Mouse (Mus musculus) CH12F3 (cell line): Measurements from ENCODE around the gene Zbtb16.

Experiments used
- in situ Hi-C: fragments of 300-500 bp; cut with MboI; formaldehyde crosslinking; loops from 2 replicates; pipeline ENCODE4 v1.14.3; 2020; ENCODE audit warnings: low sequenced_read_pairs

The Zbtb16 gene

GRCm38 (mm10) chr9:48712985-48713765 lies 122.8 kb downstream of the Zbtb16 start:
- in situ Hi-C loops, result no loop called here

- in situ Hi-C loops, result no loop called here
Observed at GRCm38 (mm10) chr9:48711826-48712225, 124.2 kb downstream of the Zbtb16 start.

- in situ Hi-C loops, result no loop called here
Observed at GRCm38 (mm10) chr9:48711296-48711781, 124.7 kb downstream of the Zbtb16 start.

GRCm38 (mm10) chr9:48710355-48711295 lies 125.4 kb downstream of the Zbtb16 start:
- in situ Hi-C loops, result no loop called here

- in situ Hi-C loops, result no loop called here
Observed at GRCm38 (mm10) chr9:48707824-48708229, 128.2 kb downstream of the Zbtb16 start.

GRCm38 (mm10) chr9:48707134-48707823 lies 128.7 kb downstream of the Zbtb16 start:
- in situ Hi-C loops, result no loop called here

GRCm38 (mm10) chr9:48701296-48701695 lies 134.7 kb downstream of the Zbtb16 start:
- in situ Hi-C loops, result no loop called here

- in situ Hi-C loops, result no loop called here
Observed at GRCm38 (mm10) chr9:48700871-48701270, 135.2 kb downstream of the Zbtb16 start.

- in situ Hi-C loops, result no loop called here
Observed at GRCm38 (mm10) chr9:48697470-48697815, 138.6 kb downstream of the Zbtb16 start.

GRCm38 (mm10) chr9:48696731-48697469 lies 139.1 kb downstream of the Zbtb16 start:
- in situ Hi-C loops, result no loop called here

GRCm38 (mm10) chr9:48696330-48696729 lies 139.7 kb downstream of the Zbtb16 start:
- in situ Hi-C loops, result no loop called here

GRCm38 (mm10) chr9:48695796-48696195 lies 140.2 kb downstream of the Zbtb16 start:
- in situ Hi-C loops, result no loop called here

- in situ Hi-C loops, result no loop called here
Observed at GRCm38 (mm10) chr9:48694616-48695061, 141.4 kb downstream of the Zbtb16 start.

- in situ Hi-C loops, result no loop called here
Observed at GRCm38 (mm10) chr9:48693696-48694095, 142.3 kb downstream of the Zbtb16 start.

- in situ Hi-C loops, result no loop called here
Observed at GRCm38 (mm10) chr9:48689718-48689980, 146.4 kb downstream of the Zbtb16 start.

GRCm38 (mm10) chr9:48688859-48689717 lies 146.9 kb downstream of the Zbtb16 start:
- in situ Hi-C loops, result no loop called here

- in situ Hi-C loops, result no loop called here
Observed at GRCm38 (mm10) chr9:48687891-48688290, 148.1 kb downstream of the Zbtb16 start.

- in situ Hi-C loops, result no loop called here
Observed at GRCm38 (mm10) chr9:48685721-48686120, 150.3 kb downstream of the Zbtb16 start.

- in situ Hi-C loops, result no loop called here
Observed at GRCm38 (mm10) chr9:48684144-48684543, 151.9 kb downstream of the Zbtb16 start.

GRCm38 (mm10) chr9:48681193-48681592 lies 154.8 kb downstream of the Zbtb16 start:
- in situ Hi-C loops, result no loop called here
